Mouse (Mus musculus): ENCODE measurements around the gene C1ra.
"Not testable (repeated sequence)": the region's sequence is repeated elsewhere in the genome, so short reads cannot be mapped to it uniquely, and the experiment has no call there.

C1ra gene

DNA sequence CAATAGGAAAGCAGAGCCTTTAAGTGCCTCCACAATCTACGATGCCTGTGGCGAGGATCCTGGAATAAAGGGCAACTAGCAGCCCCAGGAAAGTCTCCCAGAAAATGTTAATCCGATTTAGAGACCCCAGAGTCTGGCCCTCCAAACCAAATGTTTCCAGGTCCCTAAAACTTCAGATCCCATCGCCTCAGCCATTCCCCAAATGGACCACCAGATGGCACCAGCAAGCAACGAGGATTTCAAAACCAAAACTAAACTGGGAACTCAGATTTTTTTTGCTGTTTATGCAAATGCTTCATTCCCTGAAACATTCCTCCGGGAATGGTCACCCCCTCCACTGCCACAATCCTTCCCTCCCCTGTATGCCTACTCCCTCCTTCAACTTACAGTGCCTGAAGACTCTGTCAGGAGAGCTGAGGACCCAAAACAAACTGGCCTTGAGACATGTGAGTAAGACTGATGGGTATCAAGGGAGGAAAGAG is at the start of gene C1ra:
TSS of gene C1ra (plus strand) at position 51 of the 482 bp plus-strand sequence.
- DNase-seq (ENCODE audit: low spot score): peak; percentile 37

- DNase-seq (ENCODE audit: low spot score): peak; percentile 42
Measured at GRCm38 (mm10) chr6:124463881-124464291, 48.3 kb upstream of the C1ra start.

GRCm38 (mm10) chr6:124464305-124465271 is 47.6 kb upstream of the C1ra start, which contains the start of gene Clstn3:
TSS of gene Clstn3 (minus strand) at chr6:124464794.
- DNase-seq (ENCODE audit: low spot score): peak; percentile 86

- no peak for DNase-seq (ENCODE audit: low spot score)
Measured at GRCm38 (mm10) chr6:124465299-124465698, 46.9 kb upstream of the C1ra start.

DNA sequence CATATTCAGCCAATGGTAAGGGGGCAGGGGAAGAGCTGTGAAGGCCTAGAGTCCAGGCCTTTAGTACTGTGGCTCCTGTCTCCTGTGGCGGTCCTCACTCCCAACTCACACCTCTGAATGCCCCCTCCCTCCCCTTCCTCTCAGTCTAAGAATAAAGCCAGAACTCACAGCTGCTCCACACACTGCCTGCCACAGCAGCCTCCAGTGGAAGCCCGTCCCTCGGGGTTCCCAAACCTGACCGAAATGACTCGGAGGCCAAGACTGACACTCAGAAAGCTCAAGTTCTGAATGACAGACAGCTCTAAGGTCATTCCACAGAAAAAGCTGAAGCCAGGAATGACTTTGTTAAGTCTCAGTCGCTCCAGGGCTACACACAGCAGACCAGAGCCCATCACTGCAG is 46.5 kb upstream of the C1ra start:
- no peak for DNase-seq (ENCODE audit: low spot score)

- DNase-seq (ENCODE audit: low spot score): no peak
Measured at GRCm38 (mm10) chr6:124471121-124471520, 41.1 kb upstream of the C1ra start.

DNA sequence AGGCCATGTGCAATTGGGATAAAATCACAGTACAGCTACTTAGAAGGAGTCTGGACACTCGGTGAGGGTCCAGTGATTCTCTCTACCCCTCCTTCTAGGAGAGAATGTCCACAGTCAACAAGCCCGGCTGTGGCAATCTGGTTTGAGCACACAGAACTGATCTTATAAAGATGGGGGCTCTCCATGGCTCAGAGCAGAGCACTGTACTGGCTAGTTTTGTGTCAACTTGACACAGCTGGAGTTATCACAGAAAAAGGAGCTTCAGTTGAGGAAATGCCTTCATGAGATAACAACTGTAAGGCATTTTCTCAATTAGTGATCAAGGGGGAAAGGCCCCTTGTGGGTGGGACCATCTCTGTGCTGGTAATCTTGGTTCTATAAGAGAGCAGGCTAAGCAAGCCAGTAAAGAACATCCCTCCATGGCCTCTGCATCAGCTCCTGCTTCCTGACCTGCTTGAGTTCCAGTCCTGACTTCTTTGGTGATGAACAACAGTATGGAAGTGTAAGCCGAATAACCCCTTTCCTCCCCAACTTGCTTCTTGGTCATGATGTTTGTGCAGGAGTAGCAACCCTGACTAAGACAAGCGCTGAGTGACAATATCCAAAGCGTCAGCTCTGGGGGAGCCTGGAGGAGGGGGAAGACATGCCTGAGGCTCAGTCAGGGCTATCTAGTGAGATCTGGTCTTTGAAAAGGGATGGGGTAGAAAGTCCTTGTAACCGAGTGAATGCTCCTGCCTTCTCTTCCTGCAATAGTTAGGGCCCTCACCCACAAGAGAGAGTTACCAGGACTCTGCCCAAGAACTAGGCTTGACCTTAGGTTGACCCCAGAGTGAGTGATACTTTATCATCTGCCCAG is 40.2 kb upstream of the C1ra start:
- not testable (repeated sequence) for DNase-seq (ENCODE audit: low spot score)

DNA sequence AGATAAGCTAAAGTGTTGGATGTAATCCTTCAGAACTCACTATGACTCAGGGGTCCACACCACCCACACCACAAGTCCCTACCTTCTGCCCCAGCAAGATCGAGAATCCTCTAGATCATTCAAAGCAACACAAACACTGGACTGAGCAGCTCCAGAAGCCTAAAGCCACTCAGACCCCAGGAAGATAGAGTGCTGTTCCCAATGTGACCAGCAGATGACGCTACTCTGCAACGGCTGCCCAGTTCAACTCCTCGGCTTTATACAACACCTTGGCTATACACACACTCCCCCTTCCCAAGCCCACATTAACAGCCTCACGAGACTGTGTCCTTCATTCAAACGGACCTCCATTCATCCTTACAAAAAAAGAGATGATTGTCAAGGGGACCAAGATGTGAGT is 39.4 kb upstream of the C1ra start:
- peak; percentile 32 for DNase-seq (ENCODE audit: low spot score)

DNA sequence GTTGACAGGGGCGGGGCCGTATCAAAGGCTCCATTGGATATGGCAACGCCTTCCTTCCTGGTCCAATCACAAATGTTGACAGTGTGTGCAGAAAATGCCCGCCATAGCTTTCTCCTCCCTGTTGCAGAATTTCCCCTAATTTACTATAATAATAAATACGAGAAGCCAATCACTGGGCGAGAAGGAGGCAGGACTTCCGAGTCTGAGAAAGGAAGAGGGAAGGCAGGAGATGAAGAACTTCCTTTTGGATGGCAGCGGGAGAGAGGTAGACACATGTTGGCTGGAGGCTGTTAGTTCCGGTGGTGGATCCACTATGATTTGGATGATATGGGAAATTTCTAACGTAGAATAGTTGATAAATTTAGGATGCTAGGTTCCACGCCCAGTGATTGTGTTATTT is 37.6 kb upstream of the C1ra start:
- DNase-seq (ENCODE audit: low spot score): no peak

- DNase-seq (ENCODE audit: low spot score): not testable (repeated sequence)
Measured at GRCm38 (mm10) chr6:124475335-124476075, 36.7 kb upstream of the C1ra start.

DNA sequence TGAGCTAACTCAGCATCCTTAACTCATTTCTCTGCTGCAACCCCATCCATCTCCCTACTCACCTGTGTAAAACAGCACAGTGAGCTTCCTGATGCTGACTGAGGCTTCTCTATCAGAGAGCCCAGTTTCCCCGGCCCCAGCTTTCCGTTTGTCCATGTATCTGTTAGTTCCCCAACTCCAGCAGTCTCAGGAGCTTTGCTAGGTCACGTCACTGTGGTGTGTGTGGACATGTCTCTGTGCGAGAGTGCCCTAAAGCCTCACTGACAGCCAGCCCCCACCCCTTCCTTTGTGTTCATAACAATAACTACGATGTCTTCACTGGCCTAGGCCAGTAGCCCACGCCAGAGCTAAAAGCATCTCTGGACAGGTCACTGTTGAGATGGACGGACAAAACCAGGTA is 36.0 kb upstream of the C1ra start:
- no peak for DNase-seq (ENCODE audit: low spot score)

GRCm38 (mm10) chr6:124476796-124477195 is 35.4 kb upstream of the C1ra start:
- DNase-seq (ENCODE audit: low spot score): no peak

- DNase-seq (ENCODE audit: low spot score): no peak
Measured at GRCm38 (mm10) chr6:124477221-124477655, 35.0 kb upstream of the C1ra start.

GRCm38 (mm10) chr6:124477922-124478651 is 34.1 kb upstream of the C1ra start:
- DNase-seq (ENCODE audit: low spot score): peak; percentile 22

DNA sequence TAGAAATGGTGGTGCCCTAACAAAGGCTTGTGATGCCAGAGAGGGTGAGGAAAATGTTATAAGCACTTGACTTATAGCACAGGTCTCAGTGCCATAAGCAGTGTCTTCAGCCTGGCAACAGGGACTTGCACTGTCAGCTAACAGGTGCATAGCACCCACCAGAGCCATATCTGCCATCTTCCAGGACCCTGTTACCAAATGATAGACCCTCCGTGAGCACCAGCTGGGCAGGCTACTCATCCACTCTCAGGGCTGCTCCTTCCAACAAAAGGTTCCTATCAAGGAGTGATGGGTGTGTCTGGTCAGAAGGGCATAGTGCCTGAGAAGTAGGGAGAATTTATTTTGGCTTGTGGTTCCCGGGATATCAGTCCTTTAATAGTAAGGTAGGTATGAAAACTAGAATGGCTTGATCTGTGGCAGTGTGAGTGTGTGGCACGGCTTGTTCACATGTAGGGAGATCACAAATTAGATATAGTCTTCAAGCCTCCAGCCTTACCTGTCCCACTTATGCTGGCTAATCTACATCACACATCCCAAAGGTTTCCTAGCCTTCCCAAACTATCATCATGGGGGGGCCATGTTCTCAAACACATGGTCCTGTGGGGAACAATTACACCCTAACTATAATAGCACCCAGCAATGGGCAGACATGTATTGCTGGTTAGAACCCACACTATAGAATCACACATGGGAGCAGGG is 33.2 kb upstream of the C1ra start:
- no peak for DNase-seq (ENCODE audit: low spot score)

GRCm38 (mm10) chr6:124479573-124479930 is 32.7 kb upstream of the C1ra start:
- DNase-seq (ENCODE audit: low spot score): no peak

DNA sequence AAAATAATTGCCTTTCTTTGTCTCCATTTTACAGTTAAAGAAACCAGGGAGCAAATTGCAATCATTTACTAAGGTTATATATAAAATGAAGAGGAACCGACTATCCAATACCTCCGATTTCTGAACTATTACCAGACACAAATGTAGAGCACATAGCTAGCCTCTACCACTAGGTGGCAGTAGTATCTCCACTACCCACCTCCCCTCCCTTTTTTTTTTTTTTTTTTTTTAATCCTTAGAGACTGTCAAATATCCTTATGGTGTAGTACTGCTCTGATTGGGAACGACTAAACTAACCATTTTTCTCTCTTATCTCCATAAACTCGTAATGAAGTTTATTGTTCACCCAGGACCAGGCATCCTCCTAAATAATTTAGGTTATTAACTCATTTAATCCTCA is 31.9 kb upstream of the C1ra start:
- peak; percentile 32 for DNase-seq (ENCODE audit: low spot score)

DNA sequence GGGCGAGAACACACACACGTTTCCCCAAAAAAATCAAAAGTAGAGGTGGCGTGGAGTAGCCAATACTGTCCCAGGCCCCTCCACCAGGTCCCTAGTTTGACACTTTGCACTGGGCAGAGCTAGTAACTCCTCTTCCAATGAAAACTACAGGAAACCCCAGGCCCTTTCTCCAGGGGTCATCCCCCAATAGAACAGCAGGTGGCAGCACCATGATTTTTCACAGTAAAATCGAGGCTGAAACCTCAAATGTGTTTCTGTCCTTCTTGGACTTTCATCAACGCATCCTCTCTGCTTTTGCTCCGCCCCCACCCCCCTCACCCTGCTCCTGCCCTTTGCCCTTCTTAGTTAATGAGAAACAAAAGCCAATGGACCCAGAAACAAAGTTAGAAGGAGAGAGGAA is 30.6 kb upstream of the C1ra start:
- DNase-seq (ENCODE audit: low spot score): peak; percentile 42

- not testable (repeated sequence) for DNase-seq (ENCODE audit: low spot score)
Measured at GRCm38 (mm10) chr6:124483831-124484230, 28.4 kb upstream of the C1ra start.

GRCm38 (mm10) chr6:124484851-124485250 is 27.4 kb upstream of the C1ra start:
- DNase-seq (ENCODE audit: low spot score): no peak
